29 mouse cellular contexts compared by ENCODE assay signal in genomic region chr9:58265368-58265767, GRCm38 (mm10). TPM values are rescaled to one million over a fixed set of nuclear protein-coding genes. Genes with fewer than 3 reads are reported as not detected.
DNase-seq lines count a peak whose midpoint lies in the region; ATAC-seq and TF ChIP-seq lines count a peak whose summit lies in the region.
"Had no signal": no experiment of that assay in that cellular context is flagged by ENCODE, and none has a peak within 500 bp of the region (broad histone marks: within the 10 kb centered on the region; RNA-seq: fewer than 3 reads in every experiment).

No protein-coding gene starts in this region.

- TF ChIP-seq POLR2A in spleen, adult 2 months (IDR thresholded peaks at IDR 0.05; ENCODE audit: low read depth, low read length) = no peak

- WGBS in heart, postnatal 0 days = 60% methylated on average over 3 of the region's 3 CpGs
- 31% methylated on average over 3 of the region's 3 CpGs for WGBS in spleen, adult 2 months
- WGBS in macrophage (ENCODE audit: missing documents) = 36% methylated on average over 3 of the region's 3 CpGs

- DNase-seq in heart, postnatal 0 days (ENCODE audit: low spot score) = peak; percentile 2
- no peak for DNase-seq in heart, postnatal 14 days
- DNase-seq in spleen, adult 2 months (ENCODE audit: low read depth in 1 of 2, low spot score in 2 of 2) = no peak
- DNase-seq in spleen, postnatal 36 days (ENCODE audit: low spot score in 2 of 2) = no peak
- DNase-seq in splenic B cell, adult 2 months (ENCODE audit: low read depth, low spot score) = peak; percentile 72
- no peak for DNase-seq in urinary bladder, postnatal 10 days (ENCODE audit: low spot score)
- DNase-seq: adrenal gland, adult 8-10 months; adrenal gland, postnatal 25 days; cerebellum, adult 18-20 months; cerebellum, adult 9-10 months; cerebellum, postnatal 14 days; embryo, embryonic 11 days; gastrocnemius, postnatal 10 days; gastrocnemius, postnatal 36 days; heart, adult 11 months; heart, postnatal 10 days; heart, postnatal 4 days had no signal

- TF ChIP-seq EP300 in heart, postnatal 0 days (IDR thresholded peaks at IDR 0.05; ENCODE audit: low read depth) = no peak

- no peak for ATAC-seq in heart, postnatal 0 days (ENCODE audit: insufficient read depth, low read depth)
- ATAC-seq in inflammation-experienced regulatory T-cells, adult 6 months = no peak
- ATAC-seq: activated CD4-positive, CD25-positive, alpha-beta regulatory T cell, adult 4 months; forebrain, embryonic 15.5 days; intestine, embryonic 15.5 days had no signal

- H3K27ac ChIP-seq in heart, postnatal 0 days (ENCODE audit: low read depth) = no peak overlapping the region
- peak overlapping the region; percentile 86 for H3K27ac ChIP-seq in spleen, adult 2 months (ENCODE audit: insufficient read depth, low read length)
- H3K27ac ChIP-seq in macrophage = peak overlapping the region; percentile 87; the same call in 1 of the 2 replicates
- H3K27ac ChIP-seq: embryonic facial prominence, embryonic 10.5 days; embryonic facial prominence, embryonic 13.5 days; forebrain, embryonic 15.5 days; hindbrain, embryonic 14.5 days; intestine, embryonic 15.5 days had no signal

- H3K9me3 ChIP-seq in heart, postnatal 0 days (replicated peaks; ENCODE audit: control insufficient read depth, low read length) = no peaks in the 10 kb centered on the region
- H3K9me3 ChIP-seq: embryonic facial prominence, embryonic 10.5 days; embryonic facial prominence, embryonic 13.5 days; forebrain, embryonic 12.5 days; forebrain, embryonic 15.5 days; intestine, embryonic 15.5 days had no signal

- H3K4me3 ChIP-seq in heart, postnatal 0 days (ENCODE audit: low read depth, low read length) = no peak overlapping the region
- H3K4me3 ChIP-seq in spleen, adult 2 months (ENCODE audit: extremely low read depth, insufficient read depth, insufficient read length) = no peak overlapping the region
- H3K4me3 ChIP-seq in macrophage (ENCODE audit: inconsistent target) = no peak overlapping the region
- H3K4me3 ChIP-seq: embryonic facial prominence, embryonic 10.5 days; embryonic facial prominence, embryonic 13.5 days; erythroblast, embryonic 14.5 days; forebrain, embryonic 12.5 days; forebrain, embryonic 15.5 days; intestine, embryonic 15.5 days had no signal

- H3K27me3 ChIP-seq in heart, postnatal 0 days (ENCODE audit: control insufficient read depth, insufficient read depth, low read length) = no peaks in the 10 kb centered on the region
- H3K27me3 ChIP-seq in spleen, adult 2 months (ENCODE audit: control insufficient read depth, insufficient read depth, low read length) = no peaks in the 10 kb centered on the region
- H3K27me3 ChIP-seq in splenic B cell, adult 2 months (ENCODE audit: control insufficient read depth, insufficient read depth, low read length, poor library complexity, severe bottlenecking) = no peaks in the 10 kb centered on the region
- H3K27me3 ChIP-seq: embryonic facial prominence, embryonic 13.5 days; forebrain, embryonic 12.5 days; forebrain, embryonic 15.5 days; intestine, embryonic 15.5 days had no signal

- no peaks in the 10 kb centered on the region for H3K4me1 ChIP-seq in heart, postnatal 0 days (ENCODE audit: control insufficient read depth, insufficient read depth)
- peaks cover 25% of the 10 kb centered on the region for H3K4me1 ChIP-seq in spleen, adult 2 months (ENCODE audit: control insufficient read depth, insufficient read depth, insufficient read length)
- H3K4me1 ChIP-seq: forebrain, embryonic 15.5 days had no signal

- no peak for TF ChIP-seq CTCF in heart, postnatal 0 days (IDR thresholded peaks at IDR 0.05; ENCODE audit: low read depth)
- no peak for TF ChIP-seq CTCF in spleen, adult 2 months (IDR thresholded peaks at IDR 0.05; ENCODE audit: extremely low read depth, insufficient read depth, insufficient read length, insufficient replicate concordance)

- H3K9ac ChIP-seq in heart, postnatal 0 days (replicated peaks; ENCODE audit: low read depth, low read length) = no peak overlapping the region
- H3K9ac ChIP-seq: embryonic facial prominence, embryonic 13.5 days; forebrain, embryonic 12.5 days; forebrain, embryonic 15.5 days; hindbrain, embryonic 14.5 days; intestine, embryonic 15.5 days had no signal

- peaks cover 21% of the 10 kb centered on the region for H3K36me3 ChIP-seq in heart, postnatal 0 days (replicated peaks; ENCODE audit: control insufficient read depth, insufficient read depth, low read length)
- peaks cover 14% of the 10 kb centered on the region for H3K36me3 ChIP-seq in spleen, adult 2 months (ENCODE audit: control insufficient read depth, insufficient read depth, low read length)
- peaks cover 23% of the 10 kb centered on the region for H3K36me3 ChIP-seq in macrophage (ENCODE audit: inconsistent target)
- H3K36me3 ChIP-seq in splenic B cell, adult 2 months (ENCODE audit: control insufficient read depth, insufficient read depth, low read length, poor library complexity, severe bottlenecking) = no peaks in the 10 kb centered on the region

- intact Hi-C loops in heart, postnatal 14 days (cut with DNase I) = no loop called here

- no peaks in the 10 kb centered on the region for H3K79me2 ChIP-seq in macrophage (ENCODE audit: inconsistent target)

- H3K4me2 ChIP-seq in heart, postnatal 0 days (ENCODE audit: low read depth, low read length) = no peak overlapping the region
- H3K4me2 ChIP-seq: embryonic facial prominence, embryonic 13.5 days; forebrain, embryonic 12.5 days; forebrain, embryonic 15.5 days; heart, embryonic 11.5 days; hindbrain, embryonic 14.5 days; intestine, embryonic 15.5 days had no signal

RNA-seq across cellular contexts. Expression of gene Stoml1, which starts 12.4 kb away (rescaled TPM):
- 16.4 and 52.8 TPM in 2 replicates for total RNA-seq in heart, postnatal 0 days (2014; rRNA removed; ENCODE audit: low replicate concordance)
- polyA plus RNA-seq in heart, postnatal 0 days (2015; fragmentation: Nextera tagmentation; extraction: Ambion mirVana) = 21.7 and 23.3 TPM in 2 replicates
- total RNA-seq in heart, postnatal 14 days (2021) = 10 to 100 TPM; 12.7 to 12.9 TPM
- polyA plus RNA-seq in spleen, adult 2 months (2012; rRNA removed) = 55.5 and 63.5 TPM in 2 replicates
- total RNA-seq in macrophage (2018; cell fraction: chromatin; rRNA removed) = 100 to 1,000 TPM in 13 of 26 experiments, 10 to 100 TPM in 13; 27.1 to 163 (median 99.6) TPM
- 10 to 100 TPM; 10.7 to 62.8 (median 27.9) TPM for total RNA-seq in macrophage (2018; cell fraction: cytosol; rRNA removed)
- total RNA-seq in macrophage (2018; cell fraction: nucleus; rRNA removed) = 100 to 1,000 TPM in 7 of 26 experiments, 10 to 100 TPM in 19; 29.0 to 154 (median 81.6) TPM
- polyA plus RNA-seq in macrophage (2018) = 18.3 to 33.2 TPM (median 18.3 TPM) in 3 replicates
- 10 to 100 TPM; 11.9 to 42.4 (median 32.1) TPM for polyA plus RNA-seq in inflammation-experienced regulatory T-cells, adult 6 months (2017; shearing (Covaris generic))
- polyA plus RNA-seq: erythroblast, embryonic 14.5 days had no signal

RNA-seq across cellular contexts. Expression of gene Pml, which starts 15.8 kb away (rescaled TPM):
- 11.4 and 15.0 TPM in 2 replicates for total RNA-seq in heart, postnatal 0 days (2014; rRNA removed; ENCODE audit: low replicate concordance)
- 5.2 and 5.6 TPM in 2 replicates for polyA plus RNA-seq in heart, postnatal 0 days (2015; fragmentation: Nextera tagmentation; extraction: Ambion mirVana)
- 10 to 100 TPM; 10.9 to 11.9 TPM for total RNA-seq in heart, postnatal 14 days (2021)
- 91.6 and 121 TPM in 2 replicates for polyA plus RNA-seq in spleen, adult 2 months (2012; rRNA removed)
- 100 to 1,000 TPM in 20 of 26 experiments, 10 to 100 TPM in 6; 41.8 to 438 (median 201) TPM for total RNA-seq in macrophage (2018; cell fraction: chromatin; rRNA removed)
- 100 to 1,000 TPM in 8 of 26 experiments, 10 to 100 TPM in 18; 24.3 to 136 (median 65.2) TPM for total RNA-seq in macrophage (2018; cell fraction: cytosol; rRNA removed)
- total RNA-seq in macrophage (2018; cell fraction: nucleus; rRNA removed) = 100 to 1,000 TPM in 21 of 26 experiments, 10 to 100 TPM in 5; 55.4 to 358 (median 161) TPM
- 34.6 to 63.1 TPM (median 37.1 TPM) in 3 replicates for polyA plus RNA-seq in macrophage (2018)
- 10 to 100 TPM; 40.6 to 53.9 (median 40.9) TPM for polyA plus RNA-seq in inflammation-experienced regulatory T-cells, adult 6 months (2017; shearing (Covaris generic))

RNA-seq across cellular contexts. Expression of gene Loxl1, which starts 47.6 kb away (rescaled TPM):
- 44.1 and 61.7 TPM in 2 replicates for total RNA-seq in heart, postnatal 0 days (2014; rRNA removed; ENCODE audit: low replicate concordance)
- polyA plus RNA-seq in heart, postnatal 0 days (2015; fragmentation: Nextera tagmentation; extraction: Ambion mirVana) = 39.2 and 40.7 TPM in 2 replicates
- 10 to 100 TPM; 50.5 to 53.2 TPM for total RNA-seq in heart, postnatal 14 days (2021)
- 26.6 and 29.5 TPM in 2 replicates for polyA plus RNA-seq in spleen, adult 2 months (2012; rRNA removed)
- total RNA-seq in macrophage (2018; cell fraction: chromatin; rRNA removed) = 10 to 100 TPM in 1 of 26 experiments, under 1 TPM in 5, not detected in 20; 0.21 to 23.8 (median 0.28) TPM
- under 1 TPM in 2 of 26 experiments, not detected in 24; 0.03 to 0.05 TPM for total RNA-seq in macrophage (2018; cell fraction: cytosol; rRNA removed)
- 1 to 10 TPM in 1 of 26 experiments, not detected in 25; 3.7 TPM for total RNA-seq in macrophage (2018; cell fraction: nucleus; rRNA removed)
- not detected in 3 replicates for polyA plus RNA-seq in macrophage (2018)
- polyA plus RNA-seq in inflammation-experienced regulatory T-cells, adult 6 months (2017; shearing (Covaris generic)) = not detected
- total RNA-seq: common myeloid progenitor, adult 5-6 weeks had no signal
- polyA plus RNA-seq: activated CD4-positive, CD25-positive, alpha-beta regulatory T cell, adult 4 months had no signal

Comparison
In these comparisons a context has a peak if more than half of its experiments do, and no peak if none do; other contexts are left out.
1. DNase-seq: peak in heart, postnatal 0 days (single experiment) and splenic B cell, adult 2 months (single experiment); none in heart, postnatal 14 days (0 of 2), spleen, adult 2 months (0 of 2), spleen, postnatal 36 days (0 of 2) and urinary bladder, postnatal 10 days (single experiment).
2. RNA of gene Loxl1, which starts 47.6 kb away (polyA plus RNA-seq): 39.2 to 40.7 TPM in heart, postnatal 0 days and 26.6 to 29.5 TPM in spleen, adult 2 months; not detected in macrophage and not detected in inflammation-experienced regulatory T-cells, adult 6 months; every median in the first group is over 10 times any median in the second.